Mouse (Mus musculus): ENCODE measurements around the gene Noa1.

GRCm38 (mm10) chr5:77292803-77293522 lies 16.9 kb downstream of the Noa1 start:
- TF ChIP-seq USF1 (IDR thresholded peaks at IDR 0.05; ENCODE audit: low read depth) (no peak), POLR2A (IDR thresholded peaks at IDR 0.05; ENCODE audit: insufficient read length, low read depth) (no peak), POLR2AphosphoS2 (IDR thresholded peaks at IDR 0.05; ENCODE audit: insufficient read length, low read depth) (no peak), TCF3 (IDR thresholded peaks at IDR 0.05; ENCODE audit: insufficient read length, low read depth) (no peak), SRF (IDR thresholded peaks at IDR 0.05; ENCODE audit: control insufficient read depth, insufficient read length, low read depth) (no peak), MYOD1 (IDR thresholded peaks at IDR 0.05; ENCODE audit: control insufficient read depth in 1 of 3, insufficient read length in 2 of 3, low read depth in 2 of 3) (no peak), MAX (IDR thresholded peaks at IDR 0.05; ENCODE audit: low read depth) (no peak)

All from myocyte (in vitro differentiated cells).